Comparison of ENCODE assay signal across 18 mouse cellular contexts in genomic region chr11:32681192-32681795, GRCm38 (mm10). TPM values are rescaled to one million over a fixed set of nuclear protein-coding genes. Genes with fewer than 3 reads are reported as not detected.
DNase-seq lines count a peak whose midpoint lies in the region; ATAC-seq and TF ChIP-seq lines count a peak whose summit lies in the region.
"Had no signal": no experiment of that assay in that cellular context is flagged by ENCODE, and none has a peak within 500 bp of the region (broad histone marks: within the 10 kb centered on the region; RNA-seq: fewer than 3 reads in every experiment).

No protein-coding gene starts in this region.

- no peak for DNase-seq in hindbrain, postnatal 0 days (ENCODE audit: low spot score)
- DNase-seq in layer of hippocampus, adult 2 months (ENCODE audit: low spot score in 2 of 2): no peak
- no peak for DNase-seq in layer of hippocampus, adult 11-12 months (ENCODE audit: low spot score)
- DNase-seq in ES-CJ7 (ENCODE audit: low read depth, low spot score): peak; percentile 66
- no peak for DNase-seq in right cerebral cortex, postnatal 14 days
- DNase-seq: adrenal gland, postnatal 10 days; cerebellum, adult 11 months; cerebellum, adult 8-10 months; cerebellum, postnatal 14 days; heart, adult 18-20 months; heart, postnatal 10 days had no signal

- no peak overlapping the region for H3K4me2 ChIP-seq in hindbrain, postnatal 0 days (ENCODE audit: low read depth, low read length)
- H3K4me2 ChIP-seq in hindbrain, embryonic 16.5 days (ENCODE audit: low read length): no peak overlapping the region
- H3K4me2 ChIP-seq: embryonic facial prominence, embryonic 12.5 days; forebrain, embryonic 12.5 days; hindbrain, embryonic 13.5 days had no signal

- H3K4me1 ChIP-seq in hindbrain, postnatal 0 days (ENCODE audit: insufficient read depth, low read length): no peaks in the 10 kb centered on the region; the same call in 1 of the 2 replicates
- H3K4me1 ChIP-seq in hindbrain, embryonic 16.5 days (ENCODE audit: control insufficient read depth, insufficient read depth, low read depth, low read length): peaks cover 12% of the 10 kb centered on the region
- peaks cover 13% of the 10 kb centered on the region for H3K4me1 ChIP-seq in olfactory bulb, adult 2 months (ENCODE audit: control insufficient read depth, insufficient read depth, low read length)

- no peak for TF ChIP-seq POLR2A in olfactory bulb, adult 2 months (IDR thresholded peaks at IDR 0.05; ENCODE audit: insufficient read depth, low read depth, low read length)

- no peaks in the 10 kb centered on the region for H3K36me3 ChIP-seq in hindbrain, postnatal 0 days (ENCODE audit: insufficient read depth, low read length)
- no peaks in the 10 kb centered on the region for H3K36me3 ChIP-seq in hindbrain, embryonic 16.5 days (ENCODE audit: control insufficient read depth, insufficient read depth, low read length)
- H3K36me3 ChIP-seq: embryonic facial prominence, embryonic 12.5 days; forebrain, embryonic 12.5 days; heart, embryonic 10.5 days; hindbrain, embryonic 13.5 days had no signal

- no peak overlapping the region for H3K4me3 ChIP-seq in hindbrain, postnatal 0 days (ENCODE audit: low read length)
- H3K4me3 ChIP-seq in hindbrain, embryonic 16.5 days (ENCODE audit: low read length): no peak overlapping the region
- H3K4me3 ChIP-seq in layer of hippocampus, adult 2 months: no peak overlapping the region
- no peak overlapping the region for H3K4me3 ChIP-seq in olfactory bulb, adult 2 months (ENCODE audit: insufficient read depth, low read depth, low read length)
- H3K4me3 ChIP-seq: embryonic facial prominence, embryonic 12.5 days; forebrain, embryonic 12.5 days; heart, embryonic 10.5 days; hindbrain, embryonic 13.5 days had no signal

- no peaks in the 10 kb centered on the region for H3K27me3 ChIP-seq in hindbrain, postnatal 0 days (ENCODE audit: insufficient read depth, low read length)
- H3K27me3 ChIP-seq in hindbrain, embryonic 16.5 days (replicated peaks; ENCODE audit: control insufficient read depth, insufficient read depth, low read length): no peaks in the 10 kb centered on the region
- H3K27me3 ChIP-seq: embryonic facial prominence, embryonic 12.5 days; forebrain, embryonic 12.5 days; hindbrain, embryonic 13.5 days had no signal

- no peak for ATAC-seq in hindbrain, postnatal 0 days
- no peak for ATAC-seq in hindbrain, embryonic 16.5 days
- ATAC-seq: forebrain, embryonic 16.5 days had no signal

- WGBS in hindbrain, postnatal 0 days: 59% methylated on average over 3 of the region's 3 CpGs
- WGBS in hindbrain, embryonic 16.5 days: 55% methylated on average over 3 of the region's 3 CpGs
- 41% methylated on average over 3 of the region's 3 CpGs for WGBS in olfactory bulb, adult 2 months

- peak overlapping the region; percentile 15; the same call in 1 of the 2 replicates for H3K27ac ChIP-seq in hindbrain, postnatal 0 days
- no peak overlapping the region for H3K27ac ChIP-seq in hindbrain, embryonic 16.5 days (ENCODE audit: low read depth, low read length)
- H3K27ac ChIP-seq in layer of hippocampus, adult 2 months: peak overlapping the region; percentile 85
- H3K27ac ChIP-seq in olfactory bulb, adult 2 months (ENCODE audit: insufficient read depth, low read depth, low read length): peak overlapping the region; percentile 65; the same call in 1 of the 2 replicates
- H3K27ac ChIP-seq: embryonic facial prominence, embryonic 12.5 days; forebrain, embryonic 12.5 days; heart, embryonic 10.5 days; hindbrain, embryonic 13.5 days had no signal

- no peak for TF ChIP-seq CTCF in hindbrain, postnatal 0 days (IDR thresholded peaks at IDR 0.05; ENCODE audit: low read depth)
- TF ChIP-seq CTCF in layer of hippocampus, adult 2 months (conservative IDR thresholded peaks at IDR 0.05): no peak
- no peak for TF ChIP-seq CTCF in olfactory bulb, adult 2 months (IDR thresholded peaks at IDR 0.05; ENCODE audit: insufficient read depth, low read depth, low read length)

- H3K9ac ChIP-seq in hindbrain, postnatal 0 days (replicated peaks; ENCODE audit: low read length): no peak overlapping the region
- no peak overlapping the region for H3K9ac ChIP-seq in hindbrain, embryonic 16.5 days (ENCODE audit: low read depth, low read length)
- H3K9ac ChIP-seq: embryonic facial prominence, embryonic 12.5 days; forebrain, embryonic 12.5 days; hindbrain, embryonic 13.5 days had no signal

- H3K9me3 ChIP-seq in hindbrain, postnatal 0 days (ENCODE audit: low read length): no peaks in the 10 kb centered on the region
- H3K9me3 ChIP-seq in hindbrain, embryonic 16.5 days (ENCODE audit: control insufficient read depth, low read length): no peaks in the 10 kb centered on the region
- H3K9me3 ChIP-seq: embryonic facial prominence, embryonic 12.5 days; forebrain, embryonic 12.5 days; heart, embryonic 10.5 days; hindbrain, embryonic 13.5 days had no signal

RNA-seq across cellular contexts. Expression of gene Fbxw11, which starts 38.8 kb away (rescaled TPM):
- total RNA-seq in hindbrain, postnatal 0 days (2014; rRNA removed): 149 and 343 TPM in 2 replicates
- polyA plus RNA-seq in hindbrain, postnatal 0 days (2015; fragmentation: Nextera tagmentation; extraction: Ambion mirVana): 93.6 and 95.4 TPM in 2 replicates
- polyA plus RNA-seq in hindbrain, embryonic 16.5 days (2015; fragmentation: Nextera tagmentation; extraction: Ambion mirVana): 106 and 121 TPM in 2 replicates
- 100 to 1,000 TPM; 146 to 157 TPM for total RNA-seq in layer of hippocampus, adult 2 months (2021)
- polyA plus RNA-seq in olfactory bulb, adult 2 months (2012; ENCODE audit: insufficient read depth, insufficient read length, low replicate concordance, missing spikeins): not detected in 2 replicates
